Mouse (Mus musculus): ENCODE results near the gene H2al1h. TPM values are rescaled to one million over a fixed set of nuclear protein-coding genes. Genes with fewer than 3 reads are reported as not detected.
"Not testable (repeated sequence)": the region's sequence is repeated elsewhere in the genome, so short reads cannot be mapped to it uniquely, and the experiment has no call there.

Gene H2al1h
- polyA plus RNA-seq, 1 experiment from 2014 or later = not detected

- H3K9me3 ChIP-seq (ENCODE audit: low read length); DNase-seq; H3K27ac ChIP-seq (ENCODE audit: low read depth); ATAC-seq; H3K27me3 ChIP-seq (ENCODE audit: insufficient read depth, low read length); H3K4me2 ChIP-seq (ENCODE audit: low read depth, low read length); H3K9ac ChIP-seq (replicated peaks); H3K4me3 ChIP-seq (ENCODE audit: low read depth, low read length); H3K36me3 ChIP-seq (replicated peaks; ENCODE audit: insufficient read depth, low read length); H3K4me1 ChIP-seq (ENCODE audit: insufficient read depth): not testable (repeated sequence)
- no CpG with 5 or more reads among the region's 6 CpGs for WGBS (ENCODE audit: insufficient replicate concordance)
Measured at GRCm38 (mm10) chrX:11308524-11308923, 12.8 kb upstream of the H2al1h start, which contains the start of gene H2al1d. Gene H2al1d (plus strand): TSS chrX:11308824.

- DNase-seq; H3K4me2 ChIP-seq (ENCODE audit: low read depth, low read length); H3K4me1 ChIP-seq (ENCODE audit: insufficient read depth); ATAC-seq; H3K9me3 ChIP-seq (ENCODE audit: low read length); H3K9ac ChIP-seq (replicated peaks); H3K4me3 ChIP-seq (ENCODE audit: low read depth, low read length); H3K27ac ChIP-seq (ENCODE audit: low read depth); H3K36me3 ChIP-seq (replicated peaks; ENCODE audit: insufficient read depth, low read length); H3K27me3 ChIP-seq (ENCODE audit: insufficient read depth, low read length): not testable (repeated sequence)
- WGBS (ENCODE audit: insufficient replicate concordance) = no CpG with 5 or more reads among the region's 3 CpGs
Measured at GRCm38 (mm10) chrX:11311634-11312033, 9.7 kb upstream of the H2al1h start, which contains the start of gene H2al1e. Gene H2al1e (plus strand): TSS chrX:11311934.

GRCm38 (mm10) chrX:11314858-11315257 lies 6.4 kb upstream of the H2al1h start, which contains the start of gene H2al1f:
Gene H2al1f (plus strand): TSS chrX:11315158.
- not testable (repeated sequence) for H3K4me2 ChIP-seq (ENCODE audit: low read depth, low read length)

GRCm38 (mm10) chrX:11317956-11318355 lies 3.3 kb upstream of the H2al1h start, which contains the start of gene H2al1g:
Gene H2al1g (plus strand): TSS chrX:11318256.
- H3K4me1 ChIP-seq (ENCODE audit: insufficient read depth); H3K27ac ChIP-seq (ENCODE audit: low read depth); DNase-seq; H3K9me3 ChIP-seq (ENCODE audit: low read length); H3K4me2 ChIP-seq (ENCODE audit: low read depth, low read length); H3K27me3 ChIP-seq (ENCODE audit: insufficient read depth, low read length); H3K36me3 ChIP-seq (replicated peaks; ENCODE audit: insufficient read depth, low read length); H3K4me3 ChIP-seq (ENCODE audit: low read depth, low read length); ATAC-seq; H3K9ac ChIP-seq (replicated peaks): not testable (repeated sequence)
- no CpG with 5 or more reads among the region's 3 CpGs for WGBS (ENCODE audit: insufficient replicate concordance)

More at GRCm38 (mm10) chrX:11314858-11315257, 6.4 kb upstream of the H2al1h start, which contains the start of gene H2al1f:
- not testable (repeated sequence) for H3K27ac ChIP-seq (ENCODE audit: low read depth); H3K36me3 ChIP-seq (replicated peaks; ENCODE audit: insufficient read depth, low read length); H3K4me3 ChIP-seq (ENCODE audit: low read depth, low read length); H3K9ac ChIP-seq (replicated peaks); H3K4me1 ChIP-seq (ENCODE audit: insufficient read depth); ATAC-seq; H3K9me3 ChIP-seq (ENCODE audit: low read length); DNase-seq; H3K27me3 ChIP-seq (ENCODE audit: insufficient read depth, low read length)
- no CpG with 5 or more reads among the region's 6 CpGs for WGBS (ENCODE audit: insufficient replicate concordance)

- not testable (repeated sequence) for H3K9me3 ChIP-seq (ENCODE audit: low read length); H3K9ac ChIP-seq (replicated peaks); H3K4me1 ChIP-seq (ENCODE audit: insufficient read depth); H3K4me2 ChIP-seq (ENCODE audit: low read depth, low read length); H3K27me3 ChIP-seq (ENCODE audit: insufficient read depth, low read length); H3K27ac ChIP-seq (ENCODE audit: low read depth); DNase-seq; H3K4me3 ChIP-seq (ENCODE audit: low read depth, low read length); H3K36me3 ChIP-seq (replicated peaks; ENCODE audit: insufficient read depth, low read length); ATAC-seq
- 89% methylated on average over 2 of the region's 5 CpGs for WGBS (ENCODE audit: insufficient replicate concordance)
Measured at GRCm38 (mm10) chrX:11324359-11324758, 3.1 kb downstream of the H2al1h start, which contains the start of gene H2al1i. Gene H2al1i (plus strand): TSS chrX:11324659.

GRCm38 (mm10) chrX:11327522-11327921 lies 6.2 kb downstream of the H2al1h start, which contains the start of gene H2al1j:
Gene H2al1j (plus strand): TSS chrX:11327822.
- not testable (repeated sequence) for H3K27me3 ChIP-seq (ENCODE audit: insufficient read depth, low read length); H3K9ac ChIP-seq (replicated peaks); H3K4me3 ChIP-seq (ENCODE audit: low read depth, low read length); ATAC-seq; H3K4me1 ChIP-seq (ENCODE audit: insufficient read depth); H3K9me3 ChIP-seq (ENCODE audit: low read length); H3K4me2 ChIP-seq (ENCODE audit: low read depth, low read length); DNase-seq; H3K36me3 ChIP-seq (replicated peaks; ENCODE audit: insufficient read depth, low read length); H3K27ac ChIP-seq (ENCODE audit: low read depth)
- WGBS (ENCODE audit: insufficient replicate concordance) = 84% methylated on average over 2 of the region's 2 CpGs

- H3K9me3 ChIP-seq (ENCODE audit: low read length) = no peaks in the 10 kb centered on the region
- no peak overlapping the region for H3K4me3 ChIP-seq (ENCODE audit: low read depth, low read length)
- 78% methylated on average over 9 of the region's 9 CpGs for WGBS (ENCODE audit: insufficient replicate concordance)
- no peak overlapping the region for H3K4me2 ChIP-seq (ENCODE audit: low read depth, low read length)
- H3K27me3 ChIP-seq (ENCODE audit: insufficient read depth, low read length) = no peaks in the 10 kb centered on the region; the same call in 1 of the 2 replicates
- DNase-seq = no peak
- ATAC-seq = no peak
- H3K9ac ChIP-seq (replicated peaks) = no peak overlapping the region
- H3K36me3 ChIP-seq (replicated peaks; ENCODE audit: insufficient read depth, low read length) = no peaks in the 10 kb centered on the region
- no peaks in the 10 kb centered on the region for H3K4me1 ChIP-seq (ENCODE audit: insufficient read depth)
- H3K27ac ChIP-seq (ENCODE audit: low read depth) = no peak overlapping the region
- TF ChIP-seq CTCF (IDR thresholded peaks at IDR 0.05; ENCODE audit: low read depth) (no peak), EP300 (IDR thresholded peaks at IDR 0.05; ENCODE audit: low read depth) (no peak)
Measured at GRCm38 (mm10) chrX:11345762-11346161, 24.5 kb downstream of the H2al1h start.

All from liver, postnatal 0 days (tissue).